14 mouse cellular contexts compared by ENCODE assay signal in the genomic region with DNA sequence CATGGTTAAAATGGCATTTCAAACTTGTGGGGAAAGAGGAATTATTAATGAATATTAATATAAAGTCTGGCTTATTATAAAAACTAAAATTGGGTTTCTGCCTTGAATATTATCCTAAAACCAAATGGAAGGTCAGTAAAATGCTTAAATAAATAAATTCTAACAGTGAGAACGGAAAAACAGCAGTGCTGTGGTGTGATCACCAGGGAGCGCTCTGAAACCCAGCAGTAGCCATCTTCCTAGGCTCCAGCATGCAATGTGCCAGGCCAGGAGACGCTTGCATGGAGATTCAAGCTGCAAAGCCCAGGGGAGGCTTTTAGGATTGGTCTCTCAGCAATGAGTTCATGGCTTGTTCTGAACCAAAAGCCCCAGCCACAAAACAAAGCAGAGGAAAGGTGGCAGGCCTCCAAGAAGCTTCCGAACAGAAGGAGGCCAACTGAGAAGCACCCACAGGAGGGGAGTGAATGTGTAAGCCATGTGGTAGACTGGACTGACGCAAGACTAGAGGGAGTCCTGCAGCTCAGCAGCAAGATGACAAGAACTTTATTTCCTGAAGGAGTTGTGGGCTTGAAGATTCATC. TPM values are rescaled to one million over a fixed set of nuclear protein-coding genes. Genes with fewer than 3 reads are reported as not detected.
DNase-seq lines count a peak whose midpoint lies in the region; ATAC-seq lines count a peak whose summit lies in the region.
"Had no signal": no experiment of that assay in that cellular context is flagged by ENCODE, and none has a peak within 500 bp of the region (broad histone marks: within the 10 kb centered on the region; RNA-seq: fewer than 3 reads in every experiment).

No protein-coding gene starts in this region.

- no peak for ATAC-seq in erythroid progenitor cell, adult 5-6 weeks (replicated peaks; ENCODE audit: low FRiP score, poor library complexity, severe bottlenecking)
- no peak for ATAC-seq in kidney, embryonic 15.5 days (replicated peaks; ENCODE audit: low FRiP score)

- intact Hi-C loops in heart, postnatal 10 days (cut with DNase I) = no loop called here
- intact Hi-C loops in gastrocnemius, postnatal 14 days (cut with DNase I; ENCODE audit: low total_unique reads) = no loop called here

- no peak overlapping the region for H3K27ac ChIP-seq in kidney, embryonic 15.5 days
- H3K27ac ChIP-seq: embryonic facial prominence, embryonic 15.5 days; liver, embryonic 14.5 days; neural tube, embryonic 15.5 days had no signal

- H3K4me1 ChIP-seq in kidney, embryonic 15.5 days = no peaks in the 10 kb centered on the region
- H3K4me1 ChIP-seq: embryonic facial prominence, embryonic 15.5 days; neural tube, embryonic 15.5 days had no signal

- WGBS in kidney, embryonic 15.5 days = 67% methylated on average over 5 of the region's 5 CpGs

- no peaks in the 10 kb centered on the region for H3K36me3 ChIP-seq in kidney, embryonic 15.5 days
- H3K36me3 ChIP-seq: embryonic facial prominence, embryonic 15.5 days; neural tube, embryonic 15.5 days had no signal

- H3K9me3 ChIP-seq in kidney, embryonic 15.5 days (replicated peaks) = no peaks in the 10 kb centered on the region
- H3K9me3 ChIP-seq: embryonic facial prominence, embryonic 15.5 days; neural tube, embryonic 15.5 days had no signal

- peak; percentile 36 to 47 for DNase-seq in heart, postnatal 10 days
- DNase-seq in heart, adult 9 months (ENCODE audit: low spot score in 2 of 2) = no peak
- peak; percentile 18 for DNase-seq in lung, postnatal 10 days
- no peak for DNase-seq in lung, postnatal 4 days
- DNase-seq in Muller cell, postnatal 12 days (ENCODE audit: inconsistent ontology term) = peak; percentile 78
- DNase-seq in gastrocnemius, postnatal 14 days = peak; percentile 59
- DNase-seq: adrenal gland, postnatal 10 days; cerebellum, adult 2 months; thymus, adult 2 months had no signal

- H3K4me2 ChIP-seq in kidney, embryonic 15.5 days = no peak overlapping the region
- H3K4me2 ChIP-seq: embryonic facial prominence, embryonic 15.5 days; neural tube, embryonic 15.5 days had no signal

- no peak overlapping the region for H3K9ac ChIP-seq in kidney, embryonic 15.5 days
- H3K9ac ChIP-seq: embryonic facial prominence, embryonic 15.5 days; liver, embryonic 14.5 days; neural tube, embryonic 15.5 days had no signal

- no peaks in the 10 kb centered on the region for H3K27me3 ChIP-seq in kidney, embryonic 15.5 days
- H3K27me3 ChIP-seq: embryonic facial prominence, embryonic 15.5 days; neural tube, embryonic 15.5 days had no signal

- H3K4me3 ChIP-seq in kidney, embryonic 15.5 days (replicated peaks) = no peak overlapping the region
- H3K4me3 ChIP-seq: embryonic facial prominence, embryonic 15.5 days; neural tube, embryonic 15.5 days had no signal

RNA-seq across cellular contexts. Expression of gene Bace2, which starts 52.3 kb away (rescaled TPM):
- total RNA-seq in heart, postnatal 10 days (2021) = 10 to 100 TPM; 25.9 to 33.4 TPM
- total RNA-seq in gastrocnemius, postnatal 14 days (2021) = 10 to 100 TPM in 1 of 2 experiments, 1 to 10 TPM in 1; 6.1 to 10.2 TPM
- total RNA-seq in erythroid progenitor cell, adult 5-6 weeks (2015; ENCODE audit: low replicate concordance) = not detected in 2 replicates
- not detected in 2 replicates for total RNA-seq in erythroid progenitor cell, adult 5-6 weeks (2017; ENCODE audit: low replicate concordance)
- polyA plus RNA-seq in kidney, embryonic 15.5 days (2015; fragmentation: Nextera tagmentation; extraction: Ambion mirVana) = 7.3 and 9.4 TPM in 2 replicates

Comparison
In these comparisons a context has a peak if more than half of its experiments do, and no peak if none do; other contexts are left out.
1. DNase-seq: peak in heart, postnatal 10 days (2 of 2), lung, postnatal 10 days (single experiment), Muller cell, postnatal 12 days (single experiment) and gastrocnemius, postnatal 14 days (single experiment); none in heart, adult 9 months (0 of 2) and lung, postnatal 4 days (0 of 2).
2. RNA of gene Bace2, which starts 52.3 kb away (total RNA-seq): 25.9 to 33.4 TPM in heart, postnatal 10 days and 6.1 to 10.2 TPM in gastrocnemius, postnatal 14 days; not detected in erythroid progenitor cell, adult 5-6 weeks; every median in the first group is over 4 times any median in the second.